Mouse (Mus musculus): ENCODE measurements around the gene Batf. TPM values are rescaled to one million over a fixed set of nuclear protein-coding genes. Genes with fewer than 3 reads are reported as not detected.
"Not testable (repeated sequence)": the region's sequence is repeated elsewhere in the genome, so short reads cannot be mapped to it uniquely, and the experiment has no call there.

Batf gene
- polyA plus RNA-seq, 1 experiment from 2014 or later: 1.3 TPM

DNA sequence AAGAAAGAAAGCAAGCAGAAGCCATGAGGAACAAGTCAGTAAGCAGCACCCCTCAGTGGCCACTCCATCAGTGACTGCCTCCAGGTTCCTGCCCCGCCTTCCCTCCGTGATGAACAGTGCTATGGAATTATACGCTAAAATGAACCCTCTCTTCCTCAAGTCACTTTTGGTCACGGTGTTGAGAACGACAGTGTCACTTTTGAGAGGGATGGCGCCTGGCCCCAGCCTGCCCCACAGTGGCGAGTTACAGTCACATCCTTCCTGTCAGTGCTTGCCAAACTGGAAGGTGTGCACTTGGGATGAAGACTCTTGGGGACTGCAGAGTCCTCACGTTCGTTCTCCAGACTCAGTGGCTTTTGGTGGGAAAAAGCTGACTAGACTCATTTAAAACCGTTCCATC is 39.1 kb upstream of the Batf start:
- H3K36me3 ChIP-seq (ENCODE audit: control insufficient read depth, insufficient read depth, low read length): no peaks in the 10 kb centered on the region
- no peak overlapping the region for H3K4me2 ChIP-seq (ENCODE audit: low read depth, low read length, severe bottlenecking)
- H3K4me3 ChIP-seq (ENCODE audit: low read depth, low read length): no peak overlapping the region
- H3K9ac ChIP-seq (ENCODE audit: low read length): no peak overlapping the region
- no peaks in the 10 kb centered on the region for H3K4me1 ChIP-seq (replicated peaks; ENCODE audit: control insufficient read depth, insufficient read depth, low read length)
- H3K27ac ChIP-seq (ENCODE audit: low read depth, low read length): no peak overlapping the region
- DNase-seq (ENCODE audit: low spot score) (no peak), ATAC-seq (replicated peaks; ENCODE audit: low FRiP score) (no peak)
- no peaks in the 10 kb centered on the region for H3K27me3 ChIP-seq (ENCODE audit: control insufficient read depth, insufficient read depth, low read length)
- H3K9me3 ChIP-seq (ENCODE audit: control insufficient read depth, low read length): no peaks in the 10 kb centered on the region
- WGBS: 52% methylated on average over 10 of the region's 10 CpGs

DNA sequence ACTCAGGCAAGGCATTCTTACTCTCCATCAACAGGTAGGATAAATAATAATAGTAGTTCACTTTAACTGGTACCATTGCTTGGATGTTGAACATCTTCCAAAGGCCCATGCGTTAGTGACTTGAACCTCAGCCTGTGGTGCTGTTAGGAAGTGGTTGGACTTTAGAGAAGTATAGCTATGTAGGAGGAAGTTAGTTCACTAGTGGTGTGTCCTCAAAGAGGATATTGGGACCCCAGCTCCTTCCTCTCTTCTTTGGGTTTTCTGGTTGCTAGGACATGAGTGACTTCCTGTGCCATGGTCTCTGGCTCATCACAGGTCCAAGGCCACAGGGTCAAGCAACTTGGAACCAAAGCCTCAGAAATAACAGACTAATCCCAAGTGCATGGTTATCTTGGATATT is 38.5 kb upstream of the Batf start:
- WGBS: 96% methylated on average over 1 of the region's 1 CpGs
- ATAC-seq (replicated peaks; ENCODE audit: low FRiP score): no peak
- Histone ChIP-seq H3K36me3 (ENCODE audit: control insufficient read depth, insufficient read depth, low read length) (no peaks in the 10 kb centered on the region), H3K4me1 (replicated peaks; ENCODE audit: control insufficient read depth, insufficient read depth, low read length) (no peaks in the 10 kb centered on the region), H3K4me2 (ENCODE audit: low read depth, low read length, severe bottlenecking) (no peak overlapping the region), H3K9ac (ENCODE audit: low read length) (no peak overlapping the region), H3K4me3 (ENCODE audit: low read depth, low read length) (no peak overlapping the region), H3K27ac (ENCODE audit: low read depth, low read length) (no peak overlapping the region), H3K9me3 (ENCODE audit: control insufficient read depth, low read length) (no peaks in the 10 kb centered on the region), H3K27me3 (ENCODE audit: control insufficient read depth, insufficient read depth, low read length) (no peaks in the 10 kb centered on the region)
- DNase-seq (ENCODE audit: low spot score): no peak

DNA sequence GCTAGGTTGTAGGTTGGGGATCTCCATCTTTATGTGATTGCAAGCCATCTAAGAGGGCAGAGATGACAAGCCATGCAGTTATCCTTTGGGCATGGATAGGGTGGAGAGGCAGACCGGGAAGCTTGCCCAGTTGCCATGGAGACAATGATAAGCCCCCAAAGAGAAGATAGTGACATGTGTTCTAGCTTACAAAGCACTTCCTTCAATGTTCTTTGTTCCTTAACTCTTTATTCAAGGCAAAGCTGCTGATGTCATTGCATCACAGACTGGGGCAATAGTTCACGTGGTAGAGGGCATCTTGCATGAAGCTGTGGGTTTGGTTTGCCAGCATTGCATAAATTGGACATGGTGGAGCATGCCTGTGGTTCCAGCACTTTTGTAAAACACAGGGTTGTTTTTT is 27.1 kb upstream of the Batf start:
- no peak overlapping the region for H3K4me3 ChIP-seq (ENCODE audit: low read depth, low read length)
- H3K4me2 ChIP-seq (ENCODE audit: low read depth, low read length, severe bottlenecking): no peak overlapping the region
- no peaks in the 10 kb centered on the region for H3K4me1 ChIP-seq (replicated peaks; ENCODE audit: control insufficient read depth, insufficient read depth, low read length)
- ATAC-seq (replicated peaks; ENCODE audit: low FRiP score) (no peak), DNase-seq (ENCODE audit: low spot score) (no peak)
- H3K27me3 ChIP-seq (ENCODE audit: control insufficient read depth, insufficient read depth, low read length): no peaks in the 10 kb centered on the region
- no peak overlapping the region for H3K9ac ChIP-seq (ENCODE audit: low read length)
- no peak overlapping the region for H3K27ac ChIP-seq (ENCODE audit: low read depth, low read length)
- H3K9me3 ChIP-seq (ENCODE audit: control insufficient read depth, low read length): no peaks in the 10 kb centered on the region
- H3K36me3 ChIP-seq (ENCODE audit: control insufficient read depth, insufficient read depth, low read length): no peaks in the 10 kb centered on the region
- 57% methylated on average over 2 of the region's 2 CpGs for WGBS

DNA sequence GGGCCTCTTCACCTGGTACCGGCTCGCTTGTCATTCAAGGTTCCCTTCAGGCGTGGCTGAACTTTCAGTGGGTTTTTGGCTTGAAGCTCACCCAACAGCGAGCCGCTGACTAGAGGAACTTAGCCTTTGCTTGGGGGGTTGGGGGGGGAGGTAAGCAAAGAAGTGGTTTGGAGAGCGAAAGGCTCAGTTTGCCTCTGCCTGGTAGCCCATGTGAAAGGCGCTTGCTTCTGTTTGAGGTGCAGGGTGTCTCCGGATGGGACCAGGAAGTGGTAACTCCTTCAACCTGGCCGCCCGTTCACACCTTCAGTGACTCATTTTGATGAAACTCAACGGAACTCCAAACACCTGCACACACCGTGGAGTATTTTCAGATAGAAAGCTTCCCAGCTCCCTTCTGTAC is 25.6 kb upstream of the Batf start:
- no peak for DNase-seq (ENCODE audit: low spot score)
- 91% methylated on average over 12 of the region's 12 CpGs for WGBS
- H3K36me3 ChIP-seq (ENCODE audit: control insufficient read depth, insufficient read depth, low read length): no peaks in the 10 kb centered on the region
- H3K4me2 ChIP-seq (ENCODE audit: low read depth, low read length, severe bottlenecking): no peak overlapping the region
- H3K9ac ChIP-seq (ENCODE audit: low read length): no peak overlapping the region
- no peak overlapping the region for H3K4me3 ChIP-seq (ENCODE audit: low read depth, low read length)
- no peaks in the 10 kb centered on the region for H3K27me3 ChIP-seq (ENCODE audit: control insufficient read depth, insufficient read depth, low read length)
- no peaks in the 10 kb centered on the region for H3K4me1 ChIP-seq (replicated peaks; ENCODE audit: control insufficient read depth, insufficient read depth, low read length)
- ATAC-seq (replicated peaks; ENCODE audit: low FRiP score): no peak
- no peaks in the 10 kb centered on the region for H3K9me3 ChIP-seq (ENCODE audit: control insufficient read depth, low read length)
- no peak overlapping the region for H3K27ac ChIP-seq (ENCODE audit: low read depth, low read length)

DNA sequence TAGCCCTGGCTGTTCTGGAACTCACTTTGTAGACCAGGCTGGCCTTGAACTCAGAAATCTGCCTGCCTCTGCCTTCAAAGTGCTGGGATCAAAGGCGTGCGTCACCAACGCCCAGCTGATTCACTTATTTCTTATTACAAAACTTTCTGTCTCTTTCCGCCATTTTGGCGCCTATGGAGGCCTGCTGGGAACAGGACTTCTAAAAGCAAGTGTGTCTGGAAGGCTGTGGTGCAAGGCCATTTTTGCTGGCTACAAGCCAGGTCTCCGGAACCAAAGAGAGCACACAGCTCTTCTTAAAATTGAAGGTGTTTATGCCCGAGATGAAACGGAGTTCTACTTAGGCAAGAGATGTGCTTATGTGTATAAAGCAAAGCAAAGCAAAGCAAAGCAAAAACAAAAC is 24.2 kb upstream of the Batf start:
- H3K27ac ChIP-seq (ENCODE audit: low read depth, low read length); H3K4me3 ChIP-seq (ENCODE audit: low read depth, low read length); H3K36me3 ChIP-seq (ENCODE audit: control insufficient read depth, insufficient read depth, low read length); H3K9me3 ChIP-seq (ENCODE audit: control insufficient read depth, low read length); H3K9ac ChIP-seq (ENCODE audit: low read length); H3K4me1 ChIP-seq (replicated peaks; ENCODE audit: control insufficient read depth, insufficient read depth, low read length); ATAC-seq (replicated peaks; ENCODE audit: low FRiP score); H3K4me2 ChIP-seq (ENCODE audit: low read depth, low read length, severe bottlenecking); DNase-seq (ENCODE audit: low spot score); H3K27me3 ChIP-seq (ENCODE audit: control insufficient read depth, insufficient read depth, low read length): not testable (repeated sequence)
- 91% methylated on average over 8 of the region's 8 CpGs for WGBS

DNA sequence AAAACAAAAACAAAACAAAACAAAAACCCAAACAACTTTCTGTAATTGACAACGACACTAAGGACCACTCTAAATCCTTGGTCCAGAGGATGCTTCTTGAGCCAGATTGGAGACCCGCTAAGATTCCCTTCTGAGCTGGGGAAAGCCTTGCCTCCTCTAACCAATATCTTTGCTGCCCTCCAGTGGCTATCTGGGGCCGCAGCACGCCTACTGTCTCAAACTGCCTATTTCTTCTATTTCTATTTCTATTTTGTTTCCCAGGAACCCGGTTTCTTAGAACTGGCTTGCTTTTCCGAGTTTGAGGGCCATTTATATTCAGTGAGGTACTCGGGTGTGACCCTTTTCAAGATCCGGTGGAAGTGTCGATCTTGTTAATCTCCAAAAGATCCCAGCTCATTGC is 23.6 kb upstream of the Batf start:
- Histone ChIP-seq H3K4me1 (replicated peaks; ENCODE audit: control insufficient read depth, insufficient read depth, low read length) (no peaks in the 10 kb centered on the region), H3K9ac (ENCODE audit: low read length) (no peak overlapping the region), H3K4me2 (ENCODE audit: low read depth, low read length, severe bottlenecking) (no peak overlapping the region), H3K27me3 (ENCODE audit: control insufficient read depth, insufficient read depth, low read length) (no peaks in the 10 kb centered on the region), H3K4me3 (ENCODE audit: low read depth, low read length) (no peak overlapping the region), H3K27ac (ENCODE audit: low read depth, low read length) (no peak overlapping the region), H3K9me3 (ENCODE audit: control insufficient read depth, low read length) (no peaks in the 10 kb centered on the region), H3K36me3 (ENCODE audit: control insufficient read depth, insufficient read depth, low read length) (no peaks in the 10 kb centered on the region)
- WGBS: 18% methylated on average over 9 of the region's 9 CpGs
- DNase-seq (ENCODE audit: low spot score): peak; percentile 82
- ATAC-seq (replicated peaks; ENCODE audit: low FRiP score): peak; percentile 46; the same call in 1 of the 2 replicates

DNA sequence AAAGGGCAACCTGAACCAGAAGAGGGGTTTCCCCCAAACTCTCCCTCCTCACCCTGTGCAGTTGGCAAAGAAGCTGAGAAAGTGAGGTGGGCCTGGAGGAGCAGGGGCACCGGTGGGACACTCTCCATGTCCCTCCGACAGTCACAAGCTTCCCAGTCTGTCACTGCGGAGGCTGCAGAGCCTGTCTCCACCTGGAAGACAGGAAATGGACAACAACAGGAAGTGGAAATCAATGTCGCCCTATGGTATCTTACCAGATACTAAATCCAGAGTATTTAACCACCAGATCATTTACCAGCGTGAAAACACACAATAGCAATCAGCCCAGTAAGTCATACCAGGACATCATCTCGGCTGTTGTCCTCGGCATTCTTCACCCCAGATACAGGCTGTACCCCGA is 20.4 kb upstream of the Batf start:
- H3K4me3 ChIP-seq (ENCODE audit: low read depth, low read length): no peak overlapping the region
- no peak overlapping the region for H3K27ac ChIP-seq (ENCODE audit: low read depth, low read length)
- H3K9ac ChIP-seq (ENCODE audit: low read length): no peak overlapping the region
- H3K27me3 ChIP-seq (ENCODE audit: control insufficient read depth, insufficient read depth, low read length): no peaks in the 10 kb centered on the region
- H3K36me3 ChIP-seq (ENCODE audit: control insufficient read depth, insufficient read depth, low read length): no peaks in the 10 kb centered on the region
- no peaks in the 10 kb centered on the region for H3K9me3 ChIP-seq (ENCODE audit: control insufficient read depth, low read length)
- DNase-seq (ENCODE audit: low spot score): no peak
- ATAC-seq (replicated peaks; ENCODE audit: low FRiP score): no peak
- H3K4me1 ChIP-seq (replicated peaks; ENCODE audit: control insufficient read depth, insufficient read depth, low read length): no peaks in the 10 kb centered on the region
- WGBS: 87% methylated on average over 8 of the region's 8 CpGs
- no peak overlapping the region for H3K4me2 ChIP-seq (ENCODE audit: low read depth, low read length, severe bottlenecking)

DNA sequence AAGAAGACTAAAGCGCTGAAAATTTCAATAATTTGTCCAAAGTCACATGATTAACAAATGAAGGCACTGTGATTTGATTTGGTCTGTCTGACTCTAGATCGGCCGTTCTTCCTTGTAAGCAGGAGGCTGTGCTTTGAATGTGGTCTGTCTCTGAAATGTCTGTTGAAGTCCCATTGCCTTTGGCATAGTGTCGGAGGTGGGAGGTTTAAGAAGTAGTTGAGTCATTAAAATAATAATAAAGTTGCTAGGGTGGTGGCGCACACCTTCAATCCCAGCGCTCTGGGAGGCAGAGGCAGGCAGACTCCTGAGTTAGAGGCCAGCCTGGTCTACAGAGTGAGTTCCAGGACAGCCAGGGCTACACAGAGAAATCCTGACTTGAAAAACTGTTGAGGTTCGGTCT is 19.4 kb upstream of the Batf start:
- 88% methylated on average over 7 of the region's 7 CpGs for WGBS
- no peak for DNase-seq (ENCODE audit: low spot score)
- no peaks in the 10 kb centered on the region for H3K4me1 ChIP-seq (replicated peaks; ENCODE audit: control insufficient read depth, insufficient read depth, low read length)
- no peak overlapping the region for H3K9ac ChIP-seq (ENCODE audit: low read length)
- no peak overlapping the region for H3K4me2 ChIP-seq (ENCODE audit: low read depth, low read length, severe bottlenecking)
- H3K9me3 ChIP-seq (ENCODE audit: control insufficient read depth, low read length): no peaks in the 10 kb centered on the region
- H3K36me3 ChIP-seq (ENCODE audit: control insufficient read depth, insufficient read depth, low read length): no peaks in the 10 kb centered on the region
- no peak for ATAC-seq (replicated peaks; ENCODE audit: low FRiP score)
- H3K27me3 ChIP-seq (ENCODE audit: control insufficient read depth, insufficient read depth, low read length): no peaks in the 10 kb centered on the region
- no peak overlapping the region for H3K27ac ChIP-seq (ENCODE audit: low read depth, low read length)
- H3K4me3 ChIP-seq (ENCODE audit: low read depth, low read length): no peak overlapping the region

DNA sequence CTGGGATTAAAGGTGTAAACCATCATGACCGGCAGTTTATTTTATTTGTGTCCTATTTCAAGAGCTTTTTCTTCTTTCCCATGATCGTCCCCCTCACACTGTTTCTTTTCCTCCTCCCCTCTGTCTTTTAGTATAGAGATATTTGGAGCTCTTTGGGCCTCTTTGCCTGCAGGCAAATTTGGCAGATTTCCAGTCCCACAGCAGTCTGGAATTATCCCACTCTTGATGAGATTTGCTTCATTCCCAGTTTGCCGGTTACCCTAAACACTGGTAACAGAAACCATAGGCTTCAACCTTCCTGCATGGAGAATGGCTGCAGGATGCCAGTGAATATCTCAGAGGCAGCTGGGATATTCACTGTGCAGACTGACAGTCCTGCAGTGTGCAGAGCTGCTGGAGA is 17.8 kb upstream of the Batf start:
- Histone ChIP-seq H3K27me3 (ENCODE audit: control insufficient read depth, insufficient read depth, low read length) (no peaks in the 10 kb centered on the region), H3K4me3 (ENCODE audit: low read depth, low read length) (no peak overlapping the region), H3K4me2 (ENCODE audit: low read depth, low read length, severe bottlenecking) (no peak overlapping the region), H3K27ac (ENCODE audit: low read depth, low read length) (no peak overlapping the region), H3K4me1 (replicated peaks; ENCODE audit: control insufficient read depth, insufficient read depth, low read length) (no peaks in the 10 kb centered on the region), H3K9ac (ENCODE audit: low read length) (no peak overlapping the region), H3K9me3 (ENCODE audit: control insufficient read depth, low read length) (no peaks in the 10 kb centered on the region), H3K36me3 (ENCODE audit: control insufficient read depth, insufficient read depth, low read length) (no peaks in the 10 kb centered on the region)
- ATAC-seq (replicated peaks; ENCODE audit: low FRiP score) (no peak), DNase-seq (ENCODE audit: low spot score) (no peak)
- WGBS: 66% methylated on average over 3 of the region's 3 CpGs
